Mouse (Mus musculus): Measurements from ENCODE around the gene Xrra1. TPM values are rescaled to one million over a fixed set of nuclear protein-coding genes. Genes with fewer than 3 reads are reported as not detected.
A peak's percentile ranks its signal among the peaks of the same experiment; 100 is the strongest.
"Not testable (repeated sequence)": the region's sequence is repeated elsewhere in the genome, so short reads cannot be mapped to it uniquely, and the experiment has no call there.

Gene Xrra1
- polyA plus RNA-seq, 1 experiment from 2014 or later, result 0.39 TPM

DNA sequence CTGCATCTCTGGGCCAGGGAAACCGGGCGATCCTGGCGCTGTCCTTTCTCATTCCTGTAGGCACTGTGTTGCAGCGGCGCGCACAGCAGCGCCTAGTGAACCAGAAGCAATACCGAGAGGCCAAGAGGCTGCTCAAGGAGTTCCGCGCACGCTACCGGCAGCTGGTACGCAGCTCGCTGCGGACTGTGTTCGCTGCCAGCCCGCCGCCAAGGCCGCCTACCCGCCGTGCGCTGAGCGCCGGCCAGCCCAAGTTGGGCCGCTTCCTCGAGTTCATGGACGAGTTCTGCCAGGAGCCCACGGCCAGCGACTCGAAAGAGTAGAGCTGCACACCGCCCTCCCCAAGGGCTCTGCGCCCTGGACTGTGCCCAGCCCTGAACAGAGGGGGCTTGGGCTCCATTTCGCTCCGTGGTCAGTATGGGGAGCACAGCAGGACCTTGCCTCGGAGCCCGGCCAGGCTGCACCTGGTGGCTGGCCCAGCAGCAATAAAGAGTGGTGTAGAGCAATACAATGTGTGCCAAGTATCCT, 58.5 kb downstream of the Xrra1 start:
- H3K36me3 ChIP-seq (ENCODE audit: control insufficient read depth, insufficient read depth, low read length), result peaks cover under 1% of the 10 kb centered on the region
- H3K4me1 ChIP-seq (ENCODE audit: control insufficient read depth, insufficient read depth, low read length), result peaks cover 13% of the 10 kb centered on the region
- H3K4me2 ChIP-seq (ENCODE audit: low read length), result peak overlapping the region; percentile 57
- H3K27me3 ChIP-seq (replicated peaks; ENCODE audit: control insufficient read depth, insufficient read depth, low read length), result peaks cover 6% of the 10 kb centered on the region; the same call in 1 of the 2 replicates
- WGBS, result 1% methylated on average over 36 of the region's 36 CpGs
- H3K9ac ChIP-seq (ENCODE audit: low read length), result peak overlapping the region; percentile 54
- peak overlapping the region; percentile 26 for H3K4me3 ChIP-seq (ENCODE audit: low read depth, low read length)
- no peaks in the 10 kb centered on the region for H3K9me3 ChIP-seq (replicated peaks; ENCODE audit: control insufficient read depth, low read length)
- DNase-seq (ENCODE audit: low spot score) (peak; percentile 62), ATAC-seq (peak; percentile 63)
- H3K27ac ChIP-seq (ENCODE audit: low read depth, low read length), result no peak overlapping the region

GRCm38 (mm10) chr7:99919164-99919563, 60.2 kb downstream of the Xrra1 start:
- DNase-seq (ENCODE audit: low spot score) (no peak), ATAC-seq (no peak)
- peaks cover 6% of the 10 kb centered on the region; the same call in 1 of the 2 replicates for H3K27me3 ChIP-seq (replicated peaks; ENCODE audit: control insufficient read depth, insufficient read depth, low read length)
- WGBS, result 95% methylated on average over 2 of the region's 2 CpGs
- H3K9ac ChIP-seq (ENCODE audit: low read length), result no peak overlapping the region
- H3K9me3 ChIP-seq (replicated peaks; ENCODE audit: control insufficient read depth, low read length), result no peaks in the 10 kb centered on the region
- H3K4me1 ChIP-seq (ENCODE audit: control insufficient read depth, insufficient read depth, low read length), result peaks cover 13% of the 10 kb centered on the region
- H3K4me2 ChIP-seq (ENCODE audit: low read length), result no peak overlapping the region
- no peak overlapping the region for H3K4me3 ChIP-seq (ENCODE audit: low read depth, low read length)
- H3K36me3 ChIP-seq (ENCODE audit: control insufficient read depth, insufficient read depth, low read length), result peaks cover 15% of the 10 kb centered on the region
- H3K27ac ChIP-seq (ENCODE audit: low read depth, low read length), result no peak overlapping the region

DNA sequence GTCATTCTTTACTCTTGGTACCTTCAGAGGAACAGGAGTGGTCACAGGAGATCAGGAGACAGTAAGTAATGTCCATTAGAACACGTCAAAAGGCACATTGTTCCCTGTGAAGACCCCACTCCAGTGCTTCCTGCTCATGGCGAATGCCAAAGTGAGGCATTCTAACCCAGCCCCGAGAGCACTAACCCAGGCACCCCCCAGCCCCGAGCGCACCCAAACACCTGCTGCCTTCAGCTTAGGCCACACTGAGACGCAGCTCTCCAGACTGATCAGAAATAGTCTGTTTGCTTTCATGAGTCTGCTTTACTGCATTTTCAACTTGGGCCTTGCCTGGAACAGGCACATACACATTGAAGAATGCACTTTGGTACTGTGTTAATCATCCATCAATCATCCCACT, 61.1 kb downstream of the Xrra1 start:
- H3K4me2 ChIP-seq (ENCODE audit: low read length), result no peak overlapping the region
- no peaks in the 10 kb centered on the region for H3K9me3 ChIP-seq (replicated peaks; ENCODE audit: control insufficient read depth, low read length)
- H3K9ac ChIP-seq (ENCODE audit: low read length), result no peak overlapping the region
- WGBS, result 95% methylated on average over 6 of the region's 6 CpGs
- H3K4me1 ChIP-seq (ENCODE audit: control insufficient read depth, insufficient read depth, low read length), result peaks cover 13% of the 10 kb centered on the region
- no peak overlapping the region for H3K27ac ChIP-seq (ENCODE audit: low read depth, low read length)
- no peak overlapping the region for H3K4me3 ChIP-seq (ENCODE audit: low read depth, low read length)
- ATAC-seq, result no peak
- H3K36me3 ChIP-seq (ENCODE audit: control insufficient read depth, insufficient read depth, low read length), result peaks cover 23% of the 10 kb centered on the region
- no peak for DNase-seq (ENCODE audit: low spot score)
- H3K27me3 ChIP-seq (replicated peaks; ENCODE audit: control insufficient read depth, insufficient read depth, low read length), result peaks cover 6% of the 10 kb centered on the region; the same call in 1 of the 2 replicates

GRCm38 (mm10) chr7:99920416-99920815, 61.5 kb downstream of the Xrra1 start:
- H3K4me2 ChIP-seq (ENCODE audit: low read length), result no peak overlapping the region
- no peak overlapping the region for H3K4me3 ChIP-seq (ENCODE audit: low read depth, low read length)
- H3K27me3 ChIP-seq (replicated peaks; ENCODE audit: control insufficient read depth, insufficient read depth, low read length), result peaks cover 6% of the 10 kb centered on the region; the same call in 1 of the 2 replicates
- 86% methylated on average over 2 of the region's 2 CpGs for WGBS
- peaks cover 13% of the 10 kb centered on the region for H3K4me1 ChIP-seq (ENCODE audit: control insufficient read depth, insufficient read depth, low read length)
- no peaks in the 10 kb centered on the region for H3K9me3 ChIP-seq (replicated peaks; ENCODE audit: control insufficient read depth, low read length)
- ATAC-seq (no peak), DNase-seq (ENCODE audit: low spot score) (no peak)
- no peak overlapping the region for H3K9ac ChIP-seq (ENCODE audit: low read length)
- no peak overlapping the region for H3K27ac ChIP-seq (ENCODE audit: low read depth, low read length)
- peaks cover 27% of the 10 kb centered on the region for H3K36me3 ChIP-seq (ENCODE audit: control insufficient read depth, insufficient read depth, low read length)

DNA sequence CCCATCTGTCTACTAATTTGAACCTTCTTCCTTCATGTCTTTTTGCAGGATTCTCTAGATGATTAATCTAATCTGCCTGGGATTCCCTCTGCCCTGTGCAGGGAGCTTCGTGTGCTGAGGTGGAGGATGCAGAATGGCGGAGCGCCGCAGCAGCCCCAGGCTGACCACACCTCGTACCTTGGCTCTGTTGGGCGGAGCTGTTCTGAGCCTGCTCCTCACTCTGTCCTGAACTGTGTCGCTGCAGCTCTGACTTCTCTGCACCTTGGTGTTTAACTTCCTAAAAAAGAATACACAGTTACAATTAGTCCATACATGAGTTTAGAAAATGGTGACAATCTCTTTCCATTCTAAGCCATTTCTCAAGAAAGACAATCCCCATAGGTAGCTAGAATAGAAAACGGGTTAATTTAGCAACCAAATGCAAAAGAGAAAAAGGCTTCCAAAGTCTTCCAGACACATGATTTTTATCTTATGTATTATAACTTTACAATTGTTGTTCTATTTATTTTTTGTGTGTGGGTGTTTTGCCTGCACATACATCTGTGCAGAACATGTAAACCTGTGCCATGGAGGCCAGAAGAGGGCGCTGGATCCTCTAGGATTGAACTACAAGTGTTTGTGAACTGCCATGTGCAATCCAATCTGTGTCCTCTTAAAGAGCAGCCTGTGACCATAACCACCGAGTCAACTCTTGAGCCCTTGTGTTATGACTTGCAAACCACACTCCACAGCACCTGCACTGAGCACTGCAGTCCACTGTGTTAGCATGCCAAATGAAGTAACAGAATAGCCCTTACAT, 68.2 kb downstream of the Xrra1 start:
- H3K9me3 ChIP-seq (replicated peaks; ENCODE audit: control insufficient read depth, low read length), result no peaks in the 10 kb centered on the region
- H3K36me3 ChIP-seq (ENCODE audit: control insufficient read depth, insufficient read depth, low read length), result peaks cover 52% of the 10 kb centered on the region
- DNase-seq (ENCODE audit: low spot score), result peak; percentile 74
- ATAC-seq, result no peak
- WGBS, result 76% methylated on average over 10 of the region's 10 CpGs
- no peaks in the 10 kb centered on the region for H3K4me1 ChIP-seq (ENCODE audit: control insufficient read depth, insufficient read depth, low read length)
- H3K9ac ChIP-seq (ENCODE audit: low read length), result no peak overlapping the region; the same call in 1 of the 2 replicates
- H3K4me2 ChIP-seq (ENCODE audit: low read length), result no peak overlapping the region
- no peak overlapping the region for H3K4me3 ChIP-seq (ENCODE audit: low read depth, low read length)
- H3K27me3 ChIP-seq (replicated peaks; ENCODE audit: control insufficient read depth, insufficient read depth, low read length), result no peaks in the 10 kb centered on the region
- H3K27ac ChIP-seq (ENCODE audit: low read depth, low read length), result no peak overlapping the region

DNA sequence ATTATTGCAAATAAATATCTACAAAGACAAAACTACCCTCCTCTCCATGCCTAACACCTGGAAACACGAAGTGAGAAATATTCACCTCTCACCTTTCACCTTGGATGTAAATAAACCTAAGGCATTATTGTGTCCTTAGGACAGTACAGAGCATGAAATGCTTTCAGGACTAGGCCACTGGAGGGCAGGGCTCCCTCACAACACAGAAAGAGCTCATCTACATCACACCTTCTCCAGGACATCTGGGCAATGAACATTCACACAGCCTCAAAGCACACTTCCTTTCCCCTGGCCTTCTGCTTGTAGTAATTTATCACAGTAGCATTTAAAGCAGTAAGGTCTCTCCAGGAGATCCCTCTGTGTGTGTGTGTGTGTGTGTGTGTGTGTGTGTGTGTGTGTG, 76.8 kb downstream of the Xrra1 start:
- no peak overlapping the region for H3K27ac ChIP-seq (ENCODE audit: low read depth, low read length)
- H3K27me3 ChIP-seq (replicated peaks; ENCODE audit: control insufficient read depth, insufficient read depth, low read length), result no peaks in the 10 kb centered on the region
- no peak overlapping the region for H3K4me2 ChIP-seq (ENCODE audit: low read length)
- peaks cover 26% of the 10 kb centered on the region for H3K36me3 ChIP-seq (ENCODE audit: control insufficient read depth, insufficient read depth, low read length)
- no peak overlapping the region for H3K9ac ChIP-seq (ENCODE audit: low read length)
- ATAC-seq, result no peak
- WGBS, result 82% methylated on average over 1 of the region's 1 CpGs
- no peaks in the 10 kb centered on the region for H3K9me3 ChIP-seq (replicated peaks; ENCODE audit: control insufficient read depth, low read length)
- peak; percentile 20 for DNase-seq (ENCODE audit: low spot score)
- no peaks in the 10 kb centered on the region for H3K4me1 ChIP-seq (ENCODE audit: control insufficient read depth, insufficient read depth, low read length)
- H3K4me3 ChIP-seq (ENCODE audit: low read depth, low read length), result no peak overlapping the region

- 100% methylated on average over 1 of the region's 1 CpGs for WGBS
- no peaks in the 10 kb centered on the region for H3K27me3 ChIP-seq (replicated peaks; ENCODE audit: control insufficient read depth, insufficient read depth, low read length)
- no peak overlapping the region for H3K4me3 ChIP-seq (ENCODE audit: low read depth, low read length)
- no peak overlapping the region for H3K9ac ChIP-seq (ENCODE audit: low read length)
- H3K4me2 ChIP-seq (ENCODE audit: low read length), result no peak overlapping the region
- H3K9me3 ChIP-seq (replicated peaks; ENCODE audit: control insufficient read depth, low read length), result no peaks in the 10 kb centered on the region
- H3K36me3 ChIP-seq (ENCODE audit: control insufficient read depth, insufficient read depth, low read length), result peaks cover 30% of the 10 kb centered on the region
- ATAC-seq (no peak), DNase-seq (ENCODE audit: low spot score) (no peak)
- no peaks in the 10 kb centered on the region for H3K4me1 ChIP-seq (ENCODE audit: control insufficient read depth, insufficient read depth, low read length)
- H3K27ac ChIP-seq (ENCODE audit: low read depth, low read length), result no peak overlapping the region
These were observed 81.8 kb downstream of the Xrra1 start for GRCm38 (mm10) chr7:99940669-99941068.

DNA sequence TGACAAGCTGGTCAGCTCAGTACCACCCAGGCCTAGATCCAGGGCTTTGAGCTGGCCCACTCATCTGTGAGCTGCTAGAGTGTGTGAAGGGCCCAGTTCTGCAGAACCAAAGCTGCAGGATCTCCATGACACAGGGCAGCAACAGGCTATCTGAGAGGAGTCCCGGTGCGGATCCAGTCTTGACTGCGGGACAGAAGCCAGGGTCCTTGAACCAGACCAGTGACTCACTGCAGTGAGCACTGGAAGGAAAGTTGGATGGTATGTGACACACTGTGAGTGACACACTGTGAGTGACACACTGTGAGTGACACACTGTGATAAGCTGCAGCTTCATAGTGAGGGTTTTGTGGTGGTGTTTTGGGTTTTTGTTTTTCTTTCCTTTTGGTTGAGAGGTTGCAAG, 85.6 kb downstream of the Xrra1 start:
- no peak for DNase-seq (ENCODE audit: low spot score)
- Histone ChIP-seq H3K27ac (ENCODE audit: low read depth, low read length) (no peak overlapping the region), H3K4me1 (ENCODE audit: control insufficient read depth, insufficient read depth, low read length) (no peaks in the 10 kb centered on the region), H3K36me3 (ENCODE audit: control insufficient read depth, insufficient read depth, low read length) (peaks cover 37% of the 10 kb centered on the region), H3K4me2 (ENCODE audit: low read length) (no peak overlapping the region), H3K27me3 (replicated peaks; ENCODE audit: control insufficient read depth, insufficient read depth, low read length) (no peaks in the 10 kb centered on the region), H3K9me3 (replicated peaks; ENCODE audit: control insufficient read depth, low read length) (no peaks in the 10 kb centered on the region), H3K4me3 (ENCODE audit: low read depth, low read length) (no peak overlapping the region), H3K9ac (ENCODE audit: low read length) (no peak overlapping the region)
- ATAC-seq, result no peak
- 97% methylated on average over 3 of the region's 3 CpGs for WGBS

DNA sequence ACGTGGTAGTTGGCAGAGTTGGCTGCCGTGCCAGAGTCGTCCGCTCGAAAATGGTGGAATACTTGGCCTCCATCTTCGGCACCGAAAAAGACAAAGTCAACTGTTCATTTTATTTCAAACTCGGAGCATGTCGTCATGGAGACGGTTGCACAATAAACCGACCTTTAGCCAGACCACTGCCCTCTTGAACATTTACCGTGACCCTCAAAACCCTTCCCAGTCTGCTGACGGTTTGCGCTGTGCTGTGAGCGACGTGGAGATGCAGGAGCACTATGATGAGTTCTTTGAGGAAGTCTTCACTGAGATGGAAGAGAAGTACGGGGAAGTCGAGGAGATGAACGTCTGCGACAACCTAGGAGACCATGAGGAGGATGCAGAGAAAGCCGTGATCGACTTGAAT, 86.1 kb downstream of the Xrra1 start:
- H3K9me3 ChIP-seq (replicated peaks; ENCODE audit: control insufficient read depth, low read length); ATAC-seq; H3K4me1 ChIP-seq (ENCODE audit: control insufficient read depth, insufficient read depth, low read length); H3K27ac ChIP-seq (ENCODE audit: low read depth, low read length); DNase-seq (ENCODE audit: low spot score); H3K4me2 ChIP-seq (ENCODE audit: low read length); H3K4me3 ChIP-seq (ENCODE audit: low read depth, low read length); H3K27me3 ChIP-seq (replicated peaks; ENCODE audit: control insufficient read depth, insufficient read depth, low read length); H3K9ac ChIP-seq (ENCODE audit: low read length): not testable (repeated sequence)
- H3K36me3 ChIP-seq (ENCODE audit: control insufficient read depth, insufficient read depth, low read length), result peaks cover 37% of the 10 kb centered on the region
- WGBS, result 96% methylated on average over 22 of the region's 22 CpGs

Measured in forebrain, embryonic 14.5 days (tissue).